Mouse (Mus musculus): ENCODE results near the gene Cradd.

The Cradd gene

GRCm38 (mm10) chr10:95178785-95179184 lies 145.1 kb downstream of the Cradd start:
- intact Hi-C loops (cut with DNase I), result no loop called here

GRCm38 (mm10) chr10:95175423-95176120 lies 148.4 kb downstream of the Cradd start:
- intact Hi-C loops (cut with DNase I), result no loop called here

- intact Hi-C loops (cut with DNase I), result no loop called here
Measured at GRCm38 (mm10) chr10:95174260-95174659, 149.7 kb downstream of the Cradd start.

- intact Hi-C loops (cut with DNase I), result no loop called here
Measured at GRCm38 (mm10) chr10:95170721-95171354, 153.1 kb downstream of the Cradd start.

GRCm38 (mm10) chr10:95164949-95165348 lies 159.0 kb downstream of the Cradd start:
- intact Hi-C loops (cut with DNase I), result no loop called here

- intact Hi-C loops (cut with DNase I), result no loop called here
Measured at GRCm38 (mm10) chr10:95162691-95163374, 161.1 kb downstream of the Cradd start.

- intact Hi-C loops (cut with DNase I), result no loop called here
Measured at GRCm38 (mm10) chr10:95159675-95160256, 164.2 kb downstream of the Cradd start.

GRCm38 (mm10) chr10:95156410-95156809 lies 167.5 kb downstream of the Cradd start:
- intact Hi-C loops (cut with DNase I), result no loop called here

- intact Hi-C loops (cut with DNase I), result loop anchor here (5.0 kb wide), 1 partner anchor 38 kb away; no protein-coding TSS in a partner anchor
Measured at GRCm38 (mm10) chr10:95154675-95155074, 169.3 kb downstream of the Cradd start.

- intact Hi-C loops (cut with DNase I), result loop anchor here (5.0 kb wide), 1 partner anchor 39 kb away; no protein-coding TSS in a partner anchor
Measured at GRCm38 (mm10) chr10:95153224-95153623, 170.7 kb downstream of the Cradd start.

GRCm38 (mm10) chr10:95152503-95152989 lies 171.4 kb downstream of the Cradd start:
- intact Hi-C loops (cut with DNase I), result loop anchor here (5.0 kb wide), 1 partner anchor 40 kb away; no protein-coding TSS in a partner anchor

- intact Hi-C loops (cut with DNase I), result loop anchor here (5.0 kb wide), 1 partner anchor 41 kb away; no protein-coding TSS in a partner anchor
Measured at GRCm38 (mm10) chr10:95151012-95151768, 172.7 kb downstream of the Cradd start.

GRCm38 (mm10) chr10:95149666-95150065 lies 174.3 kb downstream of the Cradd start:
- intact Hi-C loops (cut with DNase I), result loop anchor here (5.0 kb wide), 1 partner anchor 43 kb away; no protein-coding TSS in a partner anchor

- intact Hi-C loops (cut with DNase I), result no loop called here
Measured at GRCm38 (mm10) chr10:95148641-95149040, 175.3 kb downstream of the Cradd start.

- intact Hi-C loops (cut with DNase I), result no loop called here
Measured at GRCm38 (mm10) chr10:95147136-95147901, 176.6 kb downstream of the Cradd start.

- intact Hi-C loops (cut with DNase I), result no loop called here
Measured at GRCm38 (mm10) chr10:95146491-95146890, 177.4 kb downstream of the Cradd start.

GRCm38 (mm10) chr10:95145204-95145926 lies 178.6 kb downstream of the Cradd start:
- intact Hi-C loops (cut with DNase I), result no loop called here

GRCm38 (mm10) chr10:95144414-95145130 lies 179.4 kb downstream of the Cradd start:
- intact Hi-C loops (cut with DNase I), result no loop called here
